Mouse (Mus musculus) brain, adult 2 months (tissue): ENCODE measurements around the gene Nedd4.

Source experiments
- DNase-seq: peaks from one replicate; pipeline ENCODE4 v3.0.0; 2011; ENCODE audit warnings: low read depth, low spot score

Gene Nedd4

DNA sequence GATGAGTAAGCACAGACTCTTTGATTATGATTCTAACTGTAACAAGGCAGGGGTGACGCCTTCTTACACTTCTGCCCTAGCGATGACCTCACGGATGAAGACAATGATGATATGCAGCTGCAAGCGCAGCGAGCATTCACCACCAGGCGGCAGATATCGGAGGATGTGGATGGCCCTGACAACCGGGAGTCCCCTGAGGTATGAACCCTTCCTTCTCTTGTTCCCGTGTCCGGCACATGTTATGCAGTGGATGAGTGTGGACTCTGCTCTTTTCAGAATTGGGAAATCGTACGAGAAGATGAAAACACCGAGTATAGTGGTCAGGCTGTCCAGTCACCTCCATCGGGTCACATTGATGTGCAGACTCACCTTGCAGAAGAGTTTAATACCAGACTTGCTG lies 59.1 kb downstream of the Nedd4 start:
- DNase-seq: no peak

DNA sequence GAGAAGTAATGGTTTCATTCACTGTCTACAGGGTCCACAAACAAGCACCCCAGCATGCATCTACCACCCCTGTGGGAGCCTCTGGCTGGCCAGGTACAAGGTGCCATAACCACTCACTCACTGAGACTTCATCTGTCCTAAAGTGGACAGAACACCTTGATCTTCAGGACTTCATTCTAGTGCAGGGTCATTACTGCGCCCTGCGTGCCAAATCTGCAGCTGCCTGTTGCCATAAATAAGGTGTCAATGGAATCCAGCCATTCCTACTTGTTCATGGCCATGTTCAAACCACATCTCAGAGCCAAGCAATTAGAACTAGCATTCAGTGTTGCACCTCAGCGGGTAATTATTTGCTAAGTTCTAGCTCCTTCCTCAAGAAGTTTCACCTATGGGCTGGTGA lies 60.5 kb downstream of the Nedd4 start:
- DNase-seq: no peak

DNA sequence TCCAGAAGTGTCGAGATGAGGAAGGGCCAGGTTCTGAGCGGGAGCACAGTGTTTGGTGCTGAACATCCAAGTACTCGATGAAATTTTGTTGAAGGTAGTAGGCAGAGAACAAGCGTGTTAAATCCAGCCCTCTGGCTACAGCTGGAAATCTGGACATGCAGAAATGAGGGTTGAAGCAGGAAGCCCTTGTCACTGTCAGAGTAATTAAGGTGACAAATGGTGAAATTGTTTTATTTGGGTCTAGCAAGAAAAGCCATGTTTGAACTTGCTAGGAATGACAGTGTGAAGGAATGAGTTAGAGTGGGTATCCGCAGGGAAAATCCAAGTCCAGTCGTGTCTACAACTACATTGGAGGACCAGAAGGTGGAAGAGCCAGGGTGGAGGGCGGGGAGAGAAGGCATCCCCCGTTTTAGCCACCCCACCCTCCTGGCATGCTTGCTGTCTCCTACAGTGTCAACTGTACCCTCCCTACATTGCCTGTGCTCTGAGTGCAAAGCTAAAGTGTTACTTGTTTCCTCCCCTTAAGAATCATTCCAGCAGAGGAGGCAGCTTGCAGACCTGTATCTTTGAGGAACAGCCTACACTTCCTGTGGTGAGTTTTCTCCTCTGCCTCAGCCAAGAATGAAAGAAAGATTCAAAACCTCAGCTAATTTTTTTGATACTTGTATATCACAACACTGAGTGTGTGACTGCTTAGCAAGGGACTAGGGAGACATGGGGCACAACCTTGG lies 62.5 kb downstream of the Nedd4 start:
- DNase-seq: peak; percentile 40

DNA sequence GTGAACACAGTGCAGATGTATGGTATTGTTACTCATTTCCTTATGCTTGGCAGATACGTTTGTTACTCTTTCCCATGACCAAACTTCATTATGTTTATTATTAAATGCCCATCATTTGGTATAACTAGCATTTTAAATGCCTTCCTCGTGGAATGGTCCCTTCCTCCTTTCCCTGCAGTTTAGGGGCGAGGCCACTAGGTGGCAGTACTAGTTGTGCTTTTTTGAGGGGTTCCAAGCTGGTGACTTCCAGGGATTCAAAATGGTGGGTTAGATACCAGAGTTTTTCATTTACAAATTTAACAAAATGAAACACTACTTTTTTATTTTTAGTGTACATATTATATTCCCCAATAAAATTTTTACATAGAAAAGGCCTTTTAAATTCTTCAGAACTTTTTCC lies 71.8 kb downstream of the Nedd4 start:
- DNase-seq: peak; percentile 70

DNA sequence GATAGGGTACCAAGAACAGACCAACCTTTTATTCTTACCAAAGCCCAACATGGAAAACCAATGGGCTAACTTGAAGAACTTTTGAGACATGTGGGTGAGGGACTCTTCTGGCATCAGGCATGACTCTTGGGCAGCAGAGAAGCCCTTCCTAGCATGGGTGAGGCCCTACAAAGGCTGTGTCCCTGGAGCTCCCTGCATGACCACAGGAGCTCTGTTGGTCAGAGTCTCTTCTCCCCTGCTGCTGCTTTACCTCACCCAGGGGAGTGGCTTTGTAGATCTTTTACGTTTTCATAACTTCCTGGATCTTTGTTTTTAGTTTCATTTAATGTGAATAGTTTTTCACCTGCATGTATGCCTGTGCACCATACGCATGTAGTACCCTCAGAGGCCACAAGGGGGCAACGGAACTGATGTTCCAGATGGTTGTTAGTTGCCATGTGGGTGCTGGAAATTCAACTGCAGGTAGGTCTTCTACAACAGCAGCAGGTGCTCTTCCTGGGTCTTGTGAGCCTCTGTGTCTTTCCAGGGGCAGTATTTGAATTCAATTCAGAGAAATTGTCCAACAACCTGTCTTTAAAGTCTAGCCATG lies 73.8 kb downstream of the Nedd4 start:
- peak; percentile 33 for DNase-seq

DNA sequence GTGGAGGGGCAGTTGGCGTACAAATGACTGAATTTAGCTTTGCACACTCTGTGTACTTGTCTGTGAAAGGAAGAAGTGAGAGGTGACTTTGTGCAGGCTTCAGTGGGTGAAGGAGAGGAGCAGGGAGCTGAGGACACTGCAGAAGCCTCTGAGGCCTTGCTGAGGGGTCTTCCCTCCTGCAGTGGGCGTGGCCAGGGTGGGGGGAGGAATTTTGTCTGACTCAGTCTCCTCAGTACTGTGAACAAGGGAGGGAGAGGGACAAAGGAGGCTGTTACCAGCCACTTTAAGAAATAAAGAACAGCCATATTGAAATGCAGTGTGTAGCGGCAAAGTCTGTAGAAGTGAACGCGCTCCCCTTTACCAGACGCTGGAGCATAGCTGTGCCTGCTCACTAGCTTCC lies 79.1 kb downstream of the Nedd4 start:
- no peak for DNase-seq

DNA sequence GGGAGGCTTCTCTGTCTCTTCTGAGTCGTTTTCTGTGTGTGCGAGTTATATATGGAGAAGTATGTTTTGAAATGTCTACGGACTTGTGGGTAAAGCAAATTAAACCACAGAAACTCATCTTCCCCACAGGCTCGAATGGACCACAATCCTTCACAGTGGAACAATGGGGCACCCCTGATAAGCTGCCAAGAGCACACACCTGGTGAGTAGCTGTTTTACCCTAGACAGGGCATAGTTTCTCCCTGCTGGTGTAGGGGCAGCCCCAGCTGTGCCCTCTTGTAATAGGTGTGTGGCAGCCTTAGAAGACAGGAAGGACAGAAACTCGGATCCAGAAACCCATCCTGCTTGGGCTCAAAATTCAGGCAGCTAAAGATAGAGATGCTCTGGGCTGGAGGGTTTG lies 84.1 kb downstream of the Nedd4 start:
- no peak for DNase-seq

DNA sequence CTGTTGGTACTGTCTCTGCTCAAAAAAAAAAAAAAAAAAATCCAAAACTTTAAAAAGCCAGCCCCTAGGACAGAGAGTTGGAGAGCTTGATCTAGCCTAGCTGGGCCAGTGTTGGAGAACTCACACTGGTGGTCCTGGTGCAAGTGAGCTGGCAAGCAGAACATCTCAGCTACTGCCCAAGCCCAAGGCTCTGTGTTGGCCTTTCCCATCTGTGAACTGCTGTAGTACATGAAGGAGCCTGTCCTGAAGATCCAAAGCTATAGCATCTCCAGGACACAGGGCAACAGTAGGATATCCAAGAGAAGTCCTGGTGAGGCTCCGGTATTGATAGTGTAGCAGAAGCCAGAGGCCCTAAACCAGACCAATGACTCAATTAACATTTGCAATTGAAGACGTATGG lies 88.1 kb downstream of the Nedd4 start:
- no peak for DNase-seq

DNA sequence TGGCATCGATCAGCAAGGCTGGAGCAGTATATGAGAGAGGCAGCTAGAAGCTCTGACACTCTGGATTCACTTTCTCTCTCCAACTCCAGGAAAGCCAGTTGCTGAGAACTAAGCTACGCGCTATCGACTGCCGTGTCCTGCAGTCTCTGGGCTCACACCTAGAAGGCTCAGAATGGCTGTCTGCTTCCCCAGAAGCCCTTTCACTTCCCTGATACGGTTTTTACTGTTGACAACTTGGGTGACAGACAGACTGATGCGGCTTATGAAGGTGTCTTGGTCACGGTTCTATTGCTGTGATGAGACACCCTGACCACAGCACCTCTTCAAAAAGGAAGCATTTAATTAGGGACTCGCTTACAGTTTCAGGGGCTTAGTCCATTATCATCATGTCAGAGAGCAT lies 90.5 kb downstream of the Nedd4 start:
- no peak for DNase-seq

DNA sequence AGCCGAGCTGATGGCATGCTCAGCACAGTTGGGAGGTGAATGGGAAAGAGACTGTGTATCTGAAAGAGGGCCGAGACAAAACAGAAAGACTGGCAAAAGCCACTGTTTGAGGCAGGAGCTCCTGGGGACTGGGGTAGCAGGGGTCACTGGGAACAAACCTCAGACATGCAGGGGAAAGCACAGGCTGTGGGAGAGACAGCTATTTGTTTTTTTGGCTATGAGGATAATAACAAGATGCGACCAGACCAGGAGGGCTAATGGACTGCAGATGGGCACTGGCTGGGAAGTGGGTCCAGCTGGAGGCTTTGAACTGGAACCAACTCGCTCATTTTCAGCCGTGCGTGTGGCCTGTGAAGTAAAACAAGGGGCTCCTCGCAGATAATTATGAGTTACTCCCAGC lies 91.6 kb downstream of the Nedd4 start:
- peak; percentile 68 for DNase-seq

DNA sequence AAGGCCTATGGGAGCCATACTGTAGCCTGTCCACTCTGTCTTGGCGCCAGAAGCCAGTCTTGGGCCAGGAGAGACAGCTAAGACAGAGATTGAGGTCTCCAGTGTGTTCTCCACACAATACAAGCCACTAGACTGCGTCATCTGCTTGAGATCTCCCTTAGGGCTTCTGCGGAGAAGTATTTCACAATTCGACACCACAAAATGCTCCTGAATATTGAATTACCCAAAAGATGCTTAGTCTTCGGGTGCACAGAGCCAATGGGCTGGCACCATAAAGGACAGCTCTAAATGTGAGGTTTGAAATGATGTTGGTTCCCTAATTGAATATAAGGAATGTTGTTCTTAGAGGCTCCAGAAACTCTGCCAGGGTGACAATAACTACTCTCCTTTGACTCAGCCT lies 95.0 kb downstream of the Nedd4 start:
- DNase-seq: no peak

DNA sequence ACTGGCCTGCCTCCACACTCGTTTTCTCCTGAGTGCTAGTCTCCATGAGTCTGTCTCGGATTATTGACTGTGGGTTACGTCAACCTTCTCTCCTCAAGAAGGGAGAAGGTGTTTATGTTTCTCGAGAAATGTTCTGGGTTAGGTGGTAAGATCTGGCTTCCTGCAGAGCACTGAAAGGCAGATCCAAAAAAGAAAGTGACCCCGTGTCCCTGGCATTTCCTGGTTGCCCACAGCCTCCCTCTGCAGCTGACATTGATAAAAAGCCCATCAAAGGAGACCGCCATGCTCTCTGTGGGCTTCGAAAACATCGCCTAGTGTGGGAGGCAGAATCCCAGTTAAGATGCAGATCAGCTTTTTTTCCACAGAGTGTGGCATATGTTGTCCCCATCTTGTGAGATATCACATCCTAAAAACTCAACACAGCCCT lies 96.6 kb downstream of the Nedd4 start:
- DNase-seq: peak; percentile 79

DNA sequence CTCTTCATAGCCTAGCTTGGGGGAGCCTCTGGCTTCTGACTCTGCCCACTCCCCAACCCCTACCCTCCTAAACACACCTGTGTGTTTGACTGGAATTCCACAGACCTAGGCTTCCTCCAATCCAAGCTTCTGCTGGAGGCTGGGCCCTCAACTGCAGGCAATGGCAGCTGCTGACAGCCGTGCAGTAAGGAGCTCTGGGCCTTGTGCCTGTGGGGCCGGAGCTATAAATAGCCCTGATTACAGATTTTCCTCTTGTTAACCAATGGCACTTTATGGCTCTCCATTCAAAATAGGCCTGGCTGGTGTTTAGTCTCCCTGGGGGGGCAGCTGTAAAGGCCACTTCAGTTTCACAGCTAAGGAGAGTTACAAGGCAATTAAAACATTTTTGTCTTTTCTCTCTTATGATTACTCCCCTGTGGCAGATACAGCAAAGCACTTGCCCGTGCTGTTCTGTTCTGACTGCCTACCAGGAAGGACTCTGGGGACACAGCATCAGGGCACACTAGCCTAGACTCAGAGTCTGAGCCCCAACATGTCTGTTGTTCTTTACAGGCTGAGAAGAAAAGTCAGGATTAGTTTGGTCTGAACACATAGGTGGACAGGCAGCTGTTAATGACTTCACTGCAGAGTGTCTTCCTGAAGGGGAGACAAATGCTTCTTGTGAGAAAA lies 101.0 kb downstream of the Nedd4 start:
- DNase-seq: peak; percentile 66

DNA sequence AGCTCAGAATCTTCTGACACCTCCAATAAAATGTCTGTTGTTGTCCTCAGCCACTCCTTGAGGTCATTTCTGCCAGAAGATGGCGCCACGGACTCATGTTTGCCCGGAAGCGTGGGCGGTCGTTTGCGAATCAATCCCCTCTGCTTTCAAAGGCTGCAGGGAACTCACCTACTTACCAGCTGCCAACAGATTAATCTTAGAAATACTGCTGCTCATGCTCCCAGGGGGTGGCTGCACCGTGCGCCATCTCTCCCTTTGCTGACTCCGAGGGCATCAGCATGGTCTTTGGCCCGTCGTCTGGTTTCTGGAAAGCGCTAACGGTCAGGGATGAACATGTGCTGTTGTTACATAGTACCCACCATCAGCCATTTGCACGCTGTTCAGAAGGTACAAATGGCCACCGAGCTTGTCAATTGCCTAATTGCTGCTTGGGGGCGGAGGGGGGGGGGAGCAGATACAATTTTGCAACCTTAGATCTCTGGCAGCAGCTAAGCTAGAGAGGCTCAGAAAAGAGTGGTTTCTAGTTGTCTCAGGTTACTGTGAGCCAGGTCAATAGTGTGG lies 104.7 kb downstream of the Nedd4 start:
- peak; percentile 93 for DNase-seq

DNA sequence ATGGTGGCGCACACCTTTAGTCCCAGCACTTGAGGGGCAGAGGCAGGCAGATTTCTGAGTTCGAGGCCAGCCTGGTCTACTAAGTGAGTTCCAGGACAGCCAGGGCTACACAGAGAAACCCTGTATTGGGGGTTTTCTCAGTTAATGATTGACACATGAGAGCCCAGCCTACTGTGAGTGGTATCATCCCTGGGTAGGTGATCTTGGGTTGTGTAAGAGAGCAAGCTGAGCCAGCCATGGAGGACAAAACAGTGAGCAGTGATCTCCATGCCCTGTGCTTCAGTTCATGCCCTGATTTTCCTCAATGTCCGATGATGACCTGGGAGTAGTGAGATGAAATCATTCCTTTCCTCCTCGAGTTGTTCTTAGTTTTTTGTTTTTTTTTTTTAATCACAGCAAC lies 112.9 kb downstream of the Nedd4 start:
- no peak for DNase-seq

DNA sequence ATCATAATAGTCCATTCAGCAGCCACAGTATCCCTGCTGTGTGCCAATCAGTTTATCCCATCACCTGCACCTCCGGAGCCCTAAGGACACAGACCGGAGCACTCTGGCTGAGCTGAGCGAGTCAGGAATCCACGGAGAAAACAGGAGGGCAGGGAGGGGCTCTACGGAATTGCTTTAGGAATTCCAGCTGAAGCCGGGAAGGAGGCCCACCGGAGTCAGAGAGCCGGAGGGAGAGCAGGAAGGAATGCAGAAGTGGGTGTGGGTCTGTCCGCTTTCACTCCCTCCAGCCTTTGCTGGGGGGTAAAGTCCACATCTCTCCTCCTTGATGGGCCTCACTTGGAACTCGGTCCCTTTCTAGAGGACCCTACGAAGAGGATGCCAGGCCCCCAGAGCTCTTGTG lies 116.9 kb downstream of the Nedd4 start:
- no peak for DNase-seq

DNA sequence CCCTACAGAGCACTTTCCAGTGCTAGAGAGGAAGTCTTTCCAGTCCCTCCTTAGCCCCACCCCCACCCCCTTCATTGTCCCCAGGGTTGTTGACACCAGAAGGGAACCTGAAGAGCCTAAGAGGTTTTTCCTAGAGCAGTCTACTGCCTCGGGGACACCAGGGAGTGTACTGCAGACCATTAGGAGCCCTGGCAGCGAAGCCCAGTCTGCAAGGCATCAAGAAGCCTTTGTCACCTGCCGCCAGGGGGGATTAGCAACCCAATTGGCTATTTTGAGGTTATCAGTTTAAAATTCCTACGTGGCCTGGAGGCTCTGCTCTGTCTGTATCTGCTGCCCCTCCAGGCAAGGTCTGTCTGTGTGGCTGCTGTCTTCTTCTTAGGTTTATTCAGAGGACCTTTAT lies 117.6 kb downstream of the Nedd4 start:
- no peak for DNase-seq

DNA sequence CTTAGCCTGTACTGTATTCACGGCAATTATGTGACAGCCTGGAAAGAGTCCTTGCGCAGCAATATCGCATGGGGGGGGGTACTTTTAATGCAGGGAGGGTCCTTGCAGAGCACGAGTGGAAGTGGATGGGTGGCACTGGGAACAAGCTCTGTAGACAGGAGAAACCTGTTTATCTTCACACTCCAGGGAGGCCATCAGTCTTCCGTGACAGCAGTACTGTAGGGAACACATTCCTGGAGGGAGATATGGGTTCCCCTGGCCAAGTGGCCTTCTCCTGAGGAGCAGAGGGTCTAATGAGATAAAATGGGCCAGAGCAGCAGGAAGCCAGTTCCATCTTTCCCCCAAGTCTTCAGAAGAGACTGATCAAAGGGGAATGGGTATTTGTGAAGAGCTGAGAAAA lies 118.5 kb downstream of the Nedd4 start:
- no peak for DNase-seq

DNA sequence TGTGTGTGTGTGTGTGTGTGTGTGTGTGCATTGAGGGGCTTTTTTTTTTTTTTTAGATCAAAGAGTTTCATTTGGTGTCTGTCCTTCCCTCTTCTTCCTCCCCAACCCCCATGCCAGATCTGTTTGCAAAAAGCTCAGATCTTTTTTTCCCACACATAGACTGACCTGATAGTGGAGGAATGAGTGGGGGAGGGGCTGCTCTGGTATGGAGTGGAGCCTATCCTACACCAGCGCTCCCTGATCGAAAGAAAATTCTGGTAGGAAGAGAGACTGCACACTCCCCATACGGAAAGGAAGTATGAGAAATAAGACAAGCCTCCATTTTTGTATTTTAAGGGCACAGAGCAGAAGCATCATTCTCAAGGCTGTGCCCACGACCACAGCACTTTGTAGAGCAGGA lies 119.3 kb downstream of the Nedd4 start:
- DNase-seq: no peak

DNA sequence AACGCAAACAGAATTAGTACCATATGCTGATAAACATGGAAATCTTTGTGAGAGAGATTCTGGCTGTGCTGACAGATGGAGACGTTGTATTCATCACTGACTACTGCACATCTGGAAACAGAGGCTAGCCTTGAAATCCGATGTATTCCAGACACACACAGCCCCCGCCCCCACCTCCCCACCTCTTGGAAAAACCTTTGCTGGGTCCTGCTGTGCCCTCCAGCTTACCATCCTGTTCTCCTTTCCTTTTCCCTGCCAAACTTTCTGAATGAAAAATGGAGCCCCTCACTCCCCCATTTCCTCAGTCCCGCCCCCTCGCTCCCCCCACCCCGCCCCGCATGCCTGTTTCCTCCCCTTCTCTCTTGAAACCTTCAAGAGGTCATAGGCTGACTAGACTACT lies 120.0 kb downstream of the Nedd4 start:
- no peak for DNase-seq

DNA sequence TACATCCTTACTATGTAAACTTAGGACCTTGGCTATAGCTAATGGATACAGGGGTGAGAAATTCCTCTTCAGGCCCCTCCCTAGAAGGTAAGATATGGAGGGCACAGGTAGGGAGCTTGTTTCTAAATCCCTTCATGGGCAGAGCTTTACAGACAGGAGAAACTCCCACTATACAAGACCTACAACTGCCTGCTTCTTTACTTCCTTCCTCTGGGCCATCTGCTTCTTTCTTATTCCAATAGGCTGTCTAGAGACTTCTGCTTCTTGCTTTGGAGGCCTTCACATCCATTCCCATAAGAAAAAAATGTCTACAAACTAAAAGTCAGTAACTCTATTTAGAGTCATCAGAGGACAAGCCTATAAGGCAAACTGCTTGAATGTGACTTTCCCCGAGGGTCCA lies 125.6 kb downstream of the Nedd4 start:
- DNase-seq: no peak

DNA sequence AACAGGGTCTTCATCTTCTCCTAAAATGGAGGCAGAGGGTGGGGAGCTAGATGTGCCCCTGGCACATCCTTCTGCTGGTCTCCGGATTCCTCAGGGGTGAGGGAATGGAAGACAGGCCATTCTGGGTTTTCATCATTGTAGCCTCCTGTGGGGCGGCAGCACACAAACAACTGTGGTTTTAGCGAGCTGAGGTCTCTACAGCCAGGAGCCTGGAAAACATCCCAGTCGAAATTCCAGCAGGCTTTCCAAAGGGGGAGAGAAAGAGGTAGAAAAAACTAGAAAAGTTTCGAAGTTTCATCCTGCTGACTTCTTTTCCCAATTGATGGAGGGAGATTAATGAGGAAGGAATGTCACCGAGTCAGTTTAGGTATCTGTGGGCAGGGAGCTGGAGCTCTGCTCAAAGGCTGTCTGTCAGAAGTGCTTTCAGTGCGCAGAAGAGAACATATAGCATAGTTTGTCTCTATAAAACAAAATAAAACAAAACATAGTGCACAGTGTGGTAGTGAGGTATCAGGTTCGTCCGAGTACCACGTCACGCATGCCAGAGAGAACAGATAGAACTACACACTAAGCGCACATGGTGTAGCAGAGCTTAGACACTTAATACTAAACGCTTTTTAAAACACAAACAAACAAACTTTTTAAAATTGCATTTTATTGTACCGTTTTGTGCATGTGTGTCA lies 128.5 kb downstream of the Nedd4 start:
- DNase-seq: no peak
